Mouse (Mus musculus) lung, postnatal 0 days (tissue): Measurements from ENCODE around the gene Ints14. TPM values are rescaled to one million over a fixed set of nuclear protein-coding genes. Genes with fewer than 3 reads are reported as not detected.

Experiments
- ATAC-seq: fragments of 200-750 bp; cut with Nextera tagmentation; 2 replicates; pipeline ENCODE4 v1.8.0; 2017; ENCODE audit warnings: moderate library complexity
- DNase-seq: peaks from one replicate; pipeline ENCODE4 v3.0.0-alpha.2; 2016; ENCODE audit warnings: low spot score
- H3K27ac ChIP-seq: fragments of 300-500 bp; sonication (generic); 2 replicates; pipeline ENCODE4 v1.5.1; 2014; ENCODE audit warnings: antibody characterized with exemption, mild to moderate bottlenecking, low read length, mixed read lengths
- H3K27me3 ChIP-seq: fragments of 300-500 bp; sonication (generic); replicated peaks from 2 replicates; pipeline ENCODE4 v1.6.1; 2014; ENCODE audit warnings: low read length, mixed read lengths; ENCODE audit not compliant: insufficient read depth
- H3K36me3 ChIP-seq: fragments of 300-500 bp; sonication (generic); 2 replicates; pipeline ENCODE4 v1.6.1; 2014; ENCODE audit warnings: low read length, mixed read lengths; ENCODE audit not compliant: insufficient read depth
- H3K4me1 ChIP-seq: fragments of 300-500 bp; sonication (generic); 2 replicates; pipeline ENCODE4 v1.6.1; 2014; ENCODE audit warnings: antibody characterized with exemption, low read depth, low read length, mixed read lengths; ENCODE audit not compliant: insufficient read depth
- H3K4me2 ChIP-seq: fragments of 300-500 bp; sonication (generic); replicated peaks from 2 replicates; pipeline ENCODE4 v1.6.1; 2014; ENCODE audit warnings: low read depth, mild to moderate bottlenecking, low read length, moderate library complexity, mixed read lengths
- H3K4me3 ChIP-seq: fragments of 300-500 bp; sonication (generic); 2 replicates; pipeline ENCODE4 v1.5.1; 2014; ENCODE audit warnings: low read depth, low read length
- H3K9ac ChIP-seq: fragments of 300-500 bp; sonication (generic); replicated peaks from 2 replicates; pipeline ENCODE4 v1.6.1; 2014; ENCODE audit warnings: low read depth, mild to moderate bottlenecking
- H3K9me3 ChIP-seq: fragments of 300-500 bp; sonication (generic); 2 replicates; pipeline ENCODE4 v1.6.1; 2016; ENCODE audit warnings: low read length, mixed read lengths
- CTCF ChIP-seq: IDR thresholded peaks from 2 replicates; pipeline ENCODE4 v1.5.1; 2016; ENCODE audit warnings: antibody characterized with exemption, mild to moderate bottlenecking
- EP300 ChIP-seq: IDR thresholded peaks from 2 replicates; pipeline ENCODE4 v1.6.1; 2016; ENCODE audit warnings: antibody characterized with exemption, mild to moderate bottlenecking, control low read depth
- WGBS: fragments of 180-500 bp; shearing (Covaris S2); extraction: QIAGEN DNeasy Blood & Tissue Kit; methylation state at CpG from one replicate; pipeline ENCODE4 v1.1.7; 2014; 5-methylcytosine and 5-hydroxymethylcytosine counted together
- polyA plus RNA-seq: library from polyadenylated mRNA; unstranded; fragments of >200 nt; fragmentation: Nextera tagmentation; extraction: Ambion mirVana; gene quantifications from 2 replicates; pipeline ENCODE4 v1.2.1, GENCODE M21; 2015

Ints14 gene
- polyA plus RNA-seq, 1 experiment from 2014 or later, result 25.5 TPM

- no peak for TF ChIP-seq EP300
- TF ChIP-seq CTCF, result no peak; the same call in 1 of the 2 replicates
- ATAC-seq (no peak), DNase-seq (no peak)
- 52% methylated on average over 5 of the region's 5 CpGs for WGBS
- Histone ChIP-seq H3K27ac (no peak overlapping the region), H3K4me2 (no peak overlapping the region), H3K36me3 (no peaks in the 10 kb centered on the region), H3K9me3 (no peaks in the 10 kb centered on the region), H3K9ac (no peak overlapping the region), H3K4me1 (0 out of 2 replicates have a peak, but pooled peaks cover 2% of the 10 kb centered on the region), H3K27me3 (no peaks in the 10 kb centered on the region), H3K4me3 (no peak overlapping the region)
Observed at GRCm38 (mm10) chr9:64937491-64937890, 23.2 kb upstream of the Ints14 start.

GRCm38 (mm10) chr9:64938535-64938934, 22.2 kb upstream of the Ints14 start:
- H3K4me2 ChIP-seq, result no peak overlapping the region
- no peak overlapping the region for H3K4me3 ChIP-seq
- H3K9ac ChIP-seq, result no peak overlapping the region
- H3K4me1 ChIP-seq, result 0 out of 2 replicates have a peak, but pooled peaks cover 2% of the 10 kb centered on the region
- no peak for TF ChIP-seq EP300
- TF ChIP-seq CTCF, result no peak
- H3K9me3 ChIP-seq, result no peaks in the 10 kb centered on the region
- H3K27me3 ChIP-seq, result no peaks in the 10 kb centered on the region
- H3K36me3 ChIP-seq, result no peaks in the 10 kb centered on the region
- no peak overlapping the region for H3K27ac ChIP-seq
- no peak for ATAC-seq
- WGBS, result 60% methylated on average over 5 of the region's 5 CpGs
- DNase-seq, result no peak

GRCm38 (mm10) chr9:64939281-64939680, 21.4 kb upstream of the Ints14 start:
- H3K9ac ChIP-seq, result no peak overlapping the region
- H3K27me3 ChIP-seq, result no peaks in the 10 kb centered on the region
- DNase-seq (peak; percentile 70), ATAC-seq (peak; percentile 27; the same call in 1 of the 2 replicates)
- no peak overlapping the region for H3K4me3 ChIP-seq
- H3K9me3 ChIP-seq, result no peaks in the 10 kb centered on the region
- H3K4me2 ChIP-seq, result no peak overlapping the region
- H3K36me3 ChIP-seq, result no peaks in the 10 kb centered on the region
- WGBS, result 21% methylated on average over 4 of the region's 4 CpGs
- no peak overlapping the region for H3K27ac ChIP-seq
- no peak for TF ChIP-seq EP300
- no peak for TF ChIP-seq CTCF
- 0 out of 2 replicates have a peak, but pooled peaks cover 2% of the 10 kb centered on the region for H3K4me1 ChIP-seq

GRCm38 (mm10) chr9:64939790-64940189, 20.9 kb upstream of the Ints14 start:
- Histone ChIP-seq H3K4me3 (no peak overlapping the region), H3K27me3 (no peaks in the 10 kb centered on the region), H3K4me1 (0 out of 2 replicates have a peak, but pooled peaks cover 2% of the 10 kb centered on the region), H3K36me3 (no peaks in the 10 kb centered on the region), H3K4me2 (no peak overlapping the region), H3K9ac (no peak overlapping the region), H3K9me3 (no peaks in the 10 kb centered on the region), H3K27ac (no peak overlapping the region)
- 66% methylated on average over 2 of the region's 2 CpGs for WGBS
- ATAC-seq (no peak), DNase-seq (no peak)
- TF ChIP-seq EP300, result no peak
- TF ChIP-seq CTCF, result peak; percentile 34

- no peaks in the 10 kb centered on the region for H3K9me3 ChIP-seq
- no peaks in the 10 kb centered on the region for H3K27me3 ChIP-seq
- no peak overlapping the region for H3K9ac ChIP-seq
- 0 out of 2 replicates have a peak, but pooled peaks cover 2% of the 10 kb centered on the region for H3K4me1 ChIP-seq
- DNase-seq (peak; percentile 26), ATAC-seq (peak; percentile 67)
- WGBS, result 47% methylated on average over 11 of the region's 11 CpGs
- TF ChIP-seq EP300 (no peak), CTCF (no peak)
- peak overlapping the region; percentile 34 for H3K27ac ChIP-seq
- H3K36me3 ChIP-seq, result no peaks in the 10 kb centered on the region
- H3K4me2 ChIP-seq, result no peak overlapping the region
- H3K4me3 ChIP-seq, result no peak overlapping the region
Observed at GRCm38 (mm10) chr9:64940731-64941346, 19.9 kb upstream of the Ints14 start.

GRCm38 (mm10) chr9:64941650-64942049, 19.1 kb upstream of the Ints14 start:
- Histone ChIP-seq H3K9me3 (no peaks in the 10 kb centered on the region), H3K36me3 (no peaks in the 10 kb centered on the region), H3K4me2 (no peak overlapping the region), H3K9ac (no peak overlapping the region), H3K27me3 (no peaks in the 10 kb centered on the region), H3K4me1 (0 out of 2 replicates have a peak, but pooled peaks cover 2% of the 10 kb centered on the region), H3K4me3 (no peak overlapping the region), H3K27ac (no peak overlapping the region)
- no peak for ATAC-seq
- DNase-seq, result no peak
- TF ChIP-seq EP300 (no peak), CTCF (no peak)
- WGBS, result 65% methylated on average over 4 of the region's 4 CpGs
